Mouse (Mus musculus): ENCODE results near the gene Timeless. TPM values are rescaled to one million over a fixed set of nuclear protein-coding genes. Genes with fewer than 3 reads are reported as not detected.
"Not testable (repeated sequence)": the region's sequence is repeated elsewhere in the genome, so short reads cannot be mapped to it uniquely, and the experiment has no call there.

The Timeless gene
- polyA plus RNA-seq (2015; fragmentation: Nextera tagmentation; extraction: Ambion mirVana): 19.7 and 22.4 TPM in 2 replicates

DNA sequence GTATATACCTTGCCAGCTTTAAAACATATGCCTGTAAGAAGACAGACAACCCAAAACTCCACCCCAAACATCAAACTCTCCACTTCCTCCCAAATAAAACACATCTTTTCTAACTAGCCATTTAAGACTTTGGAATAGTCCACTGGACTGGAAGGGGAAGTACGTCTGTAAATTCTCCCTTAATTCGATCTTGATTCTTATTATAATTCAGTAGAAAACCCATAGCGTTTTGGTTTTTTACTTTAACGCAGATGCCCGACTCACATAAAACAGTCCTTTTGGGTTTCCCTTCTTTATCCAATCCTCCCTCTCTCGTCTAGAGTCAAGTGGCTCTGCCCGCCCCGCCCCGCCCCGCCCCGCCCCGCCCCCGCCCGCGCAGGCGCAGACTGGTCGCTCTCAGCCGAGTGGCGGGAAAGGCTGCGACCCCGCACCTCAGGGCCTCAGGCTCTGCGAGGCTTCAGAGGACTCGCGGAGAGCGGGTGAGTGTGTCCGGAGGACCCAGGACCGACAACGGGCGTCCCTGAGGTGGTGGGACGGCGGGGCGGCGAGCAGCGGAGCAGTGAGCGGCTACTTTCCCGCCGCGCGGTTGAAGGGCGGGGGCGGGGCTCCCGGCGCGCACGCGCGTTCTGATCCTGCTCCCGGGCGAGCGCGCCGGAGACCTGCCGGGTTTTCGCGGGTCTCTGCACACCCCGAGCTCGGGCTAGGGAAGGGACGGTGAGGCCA is at the start of gene Timeless:
TSS of gene Timeless (plus strand) at position 369 of the 723 bp plus-strand sequence.
- Histone ChIP-seq H3K27ac (ENCODE audit: low read depth, low read length) (peak within 1 kb of the TSS; percentile 90), H3K9me3 (ENCODE audit: control insufficient read depth, low read length) (no peaks in the 10 kb centered on the region), H3K4me1 (ENCODE audit: control insufficient read depth, insufficient read depth, low read depth, low read length) (peaks cover 7% of the 10 kb centered on the region), H3K4me2 (ENCODE audit: low read length) (peak within 1 kb of the TSS; percentile 62), H3K9ac (ENCODE audit: low read depth, low read length) (peak within 1 kb of the TSS; percentile 76), H3K27me3 (replicated peaks; ENCODE audit: control insufficient read depth, insufficient read depth, low read length) (no peaks in the 10 kb centered on the region), H3K4me3 (ENCODE audit: low read length) (peak within 1 kb of the TSS; percentile 81), H3K36me3 (ENCODE audit: control insufficient read depth, insufficient read depth, low read length) (no peaks in the 10 kb centered on the region)
- WGBS: 0% methylated on average over 51 of the region's 58 CpGs
- ATAC-seq: peak; percentile 96

DNA sequence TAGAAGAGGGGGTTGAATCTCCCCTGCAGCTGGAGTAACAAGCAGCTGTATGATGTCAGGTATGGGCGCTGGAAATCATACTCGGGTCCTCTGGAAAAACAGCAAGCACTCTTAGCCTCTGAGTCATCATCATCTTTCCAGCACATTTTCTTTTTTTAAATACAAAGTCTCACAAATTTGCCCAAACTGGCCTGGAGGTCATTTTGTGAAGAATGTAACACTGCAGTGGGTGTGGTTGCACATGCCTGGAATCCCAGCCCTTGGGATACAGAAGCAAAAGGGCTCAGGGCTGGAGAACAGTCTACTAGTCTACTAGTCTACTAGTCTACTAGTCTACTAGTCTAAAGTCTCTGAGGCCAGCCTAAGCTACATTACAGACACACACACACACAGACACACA is 47.6 kb upstream of the Timeless start:
- Histone ChIP-seq H3K36me3 (ENCODE audit: control insufficient read depth, insufficient read depth, low read length) (no peaks in the 10 kb centered on the region), H3K4me2 (ENCODE audit: low read length) (no peak overlapping the region), H3K4me1 (ENCODE audit: control insufficient read depth, insufficient read depth, low read depth, low read length) (no peaks in the 10 kb centered on the region), H3K27ac (ENCODE audit: low read depth, low read length) (no peak overlapping the region), H3K9ac (ENCODE audit: low read depth, low read length) (no peak overlapping the region), H3K9me3 (ENCODE audit: control insufficient read depth, low read length) (no peaks in the 10 kb centered on the region), H3K27me3 (replicated peaks; ENCODE audit: control insufficient read depth, insufficient read depth, low read length) (no peaks in the 10 kb centered on the region), H3K4me3 (ENCODE audit: low read length) (no peak overlapping the region)
- WGBS: 93% methylated on average over 2 of the region's 2 CpGs
- no peak for ATAC-seq

DNA sequence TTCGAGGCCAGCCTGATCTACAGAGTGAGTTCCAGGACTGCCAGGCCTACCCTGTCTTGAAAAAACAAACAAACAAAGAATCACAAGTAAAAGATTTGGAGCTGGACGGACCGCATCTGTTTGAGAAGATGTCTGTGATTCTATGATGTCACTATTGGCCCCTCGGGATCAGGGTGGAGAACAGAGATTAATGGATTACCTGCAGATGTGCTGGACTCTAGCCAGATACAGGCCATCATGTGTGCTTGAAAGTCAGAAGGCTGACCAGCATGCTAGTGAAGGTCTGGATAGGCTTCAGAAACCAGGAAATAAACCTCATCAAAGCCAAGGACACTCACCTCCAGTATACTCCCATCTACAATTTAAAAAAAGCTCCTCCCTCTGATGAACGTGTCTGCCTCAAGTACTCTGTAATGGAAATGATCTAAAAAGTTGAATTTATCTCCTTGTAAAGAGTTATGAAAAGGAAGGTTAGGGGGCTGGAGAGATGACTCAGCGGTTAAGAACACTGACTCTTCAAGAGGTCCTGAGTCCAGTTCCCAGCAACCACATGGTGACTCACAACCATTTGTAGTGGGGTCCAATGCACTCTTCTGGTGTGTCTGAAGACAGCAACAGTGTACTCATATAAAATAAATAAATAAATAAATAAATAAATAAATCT is 46.5 kb upstream of the Timeless start:
- 78% methylated on average over 6 of the region's 6 CpGs for WGBS
- no peak overlapping the region for H3K4me2 ChIP-seq (ENCODE audit: low read length)
- H3K27ac ChIP-seq (ENCODE audit: low read depth, low read length): no peak overlapping the region
- H3K4me3 ChIP-seq (ENCODE audit: low read length): no peak overlapping the region
- no peaks in the 10 kb centered on the region for H3K4me1 ChIP-seq (ENCODE audit: control insufficient read depth, insufficient read depth, low read depth, low read length)
- ATAC-seq: no peak
- H3K36me3 ChIP-seq (ENCODE audit: control insufficient read depth, insufficient read depth, low read length): no peaks in the 10 kb centered on the region
- H3K9ac ChIP-seq (ENCODE audit: low read depth, low read length): no peak overlapping the region
- no peaks in the 10 kb centered on the region for H3K27me3 ChIP-seq (replicated peaks; ENCODE audit: control insufficient read depth, insufficient read depth, low read length)
- H3K9me3 ChIP-seq (ENCODE audit: control insufficient read depth, low read length): no peaks in the 10 kb centered on the region

DNA sequence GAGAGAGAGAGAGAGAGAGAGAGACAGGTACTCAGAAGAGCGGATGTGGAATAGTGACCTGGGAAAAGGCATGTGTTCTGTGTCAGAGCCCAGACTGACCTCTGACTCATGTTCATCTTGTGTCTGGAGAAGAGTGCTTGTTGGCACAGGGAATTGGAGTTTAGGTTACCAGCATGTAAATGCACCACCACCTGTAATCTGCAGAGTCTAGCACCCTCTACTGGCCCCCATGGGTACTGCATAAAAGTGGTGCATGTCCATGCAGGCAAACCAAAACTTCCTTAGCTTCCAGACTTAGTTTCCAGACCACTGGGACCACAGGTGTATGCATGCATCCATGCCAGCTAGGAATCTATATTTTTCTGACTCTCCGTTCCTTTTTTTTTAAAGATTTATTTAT is 45.9 kb upstream of the Timeless start:
- H3K9me3 ChIP-seq (ENCODE audit: control insufficient read depth, low read length): no peaks in the 10 kb centered on the region
- H3K27me3 ChIP-seq (replicated peaks; ENCODE audit: control insufficient read depth, insufficient read depth, low read length): no peaks in the 10 kb centered on the region
- no peaks in the 10 kb centered on the region for H3K4me1 ChIP-seq (ENCODE audit: control insufficient read depth, insufficient read depth, low read depth, low read length)
- no peak for ATAC-seq
- no peaks in the 10 kb centered on the region for H3K36me3 ChIP-seq (ENCODE audit: control insufficient read depth, insufficient read depth, low read length)
- H3K27ac ChIP-seq (ENCODE audit: low read depth, low read length): no peak overlapping the region
- no peak overlapping the region for H3K4me3 ChIP-seq (ENCODE audit: low read length)
- no peak overlapping the region for H3K4me2 ChIP-seq (ENCODE audit: low read length)
- 66% methylated on average over 2 of the region's 2 CpGs for WGBS
- no peak overlapping the region for H3K9ac ChIP-seq (ENCODE audit: low read depth, low read length)

DNA sequence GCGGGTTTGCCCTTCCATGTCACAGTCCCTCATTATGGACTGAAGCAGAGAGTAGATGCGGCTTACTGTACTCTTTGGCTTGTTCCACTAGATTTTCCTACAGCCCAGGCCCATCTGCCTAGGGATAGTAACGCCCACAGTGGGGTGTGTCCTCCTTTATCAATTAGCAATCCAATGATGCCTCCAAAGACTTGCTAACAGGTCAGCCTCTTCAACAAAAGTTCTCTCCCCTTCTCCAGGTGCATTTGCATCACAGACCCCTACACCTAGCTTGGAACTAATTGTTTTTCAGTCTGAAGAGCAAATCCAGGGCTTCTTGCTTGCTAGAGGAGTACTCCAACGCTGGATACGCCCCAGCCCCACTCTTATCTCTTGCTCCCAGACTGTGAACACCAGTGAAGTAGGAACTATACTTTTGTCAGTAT is 44.7 kb upstream of the Timeless start:
- H3K9ac ChIP-seq (ENCODE audit: low read depth, low read length): no peak overlapping the region
- H3K9me3 ChIP-seq (ENCODE audit: control insufficient read depth, low read length): no peaks in the 10 kb centered on the region
- H3K27ac ChIP-seq (ENCODE audit: low read depth, low read length): no peak overlapping the region
- H3K27me3 ChIP-seq (replicated peaks; ENCODE audit: control insufficient read depth, insufficient read depth, low read length): no peaks in the 10 kb centered on the region
- H3K4me2 ChIP-seq (ENCODE audit: low read length): no peak overlapping the region
- ATAC-seq: no peak
- WGBS: 69% methylated on average over 5 of the region's 5 CpGs
- H3K36me3 ChIP-seq (ENCODE audit: control insufficient read depth, insufficient read depth, low read length): no peaks in the 10 kb centered on the region
- no peak overlapping the region for H3K4me3 ChIP-seq (ENCODE audit: low read length)
- no peaks in the 10 kb centered on the region for H3K4me1 ChIP-seq (ENCODE audit: control insufficient read depth, insufficient read depth, low read depth, low read length)

DNA sequence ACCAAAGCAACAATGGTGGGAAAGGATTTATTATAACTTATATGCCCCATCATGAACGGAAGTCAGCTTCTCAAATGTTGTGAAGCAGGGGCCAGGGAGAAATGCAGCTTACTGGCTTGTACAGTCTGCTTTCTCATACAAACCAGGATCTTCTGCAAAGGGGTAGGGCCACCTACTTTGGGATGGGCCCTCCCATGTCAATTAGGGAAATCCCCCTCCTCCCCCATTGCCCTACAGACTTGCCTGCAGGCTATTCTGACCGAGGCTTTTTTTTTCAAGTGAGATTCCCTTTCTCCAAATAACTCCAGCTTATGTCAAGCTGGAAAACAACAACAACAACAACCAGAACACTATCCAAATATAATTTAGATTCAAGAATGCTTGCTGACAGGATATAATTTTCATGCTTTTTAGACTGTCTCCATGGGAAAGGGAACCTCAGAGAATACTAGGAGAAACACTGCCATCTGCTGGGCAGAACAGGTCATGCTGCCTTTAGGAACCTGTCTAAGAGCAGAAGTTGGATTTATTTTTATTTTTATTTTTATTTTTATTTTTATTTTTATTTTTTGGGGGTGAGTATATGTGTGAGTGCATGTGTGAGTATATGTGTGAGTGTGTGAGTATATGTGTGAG is 43.5 kb upstream of the Timeless start:
- no peaks in the 10 kb centered on the region for H3K4me1 ChIP-seq (ENCODE audit: control insufficient read depth, insufficient read depth, low read depth, low read length)
- no peak overlapping the region for H3K9ac ChIP-seq (ENCODE audit: low read depth, low read length)
- no peaks in the 10 kb centered on the region for H3K9me3 ChIP-seq (ENCODE audit: control insufficient read depth, low read length)
- ATAC-seq: no peak
- no peak overlapping the region for H3K4me2 ChIP-seq (ENCODE audit: low read length)
- no peak overlapping the region for H3K27ac ChIP-seq (ENCODE audit: low read depth, low read length)
- no peaks in the 10 kb centered on the region for H3K36me3 ChIP-seq (ENCODE audit: control insufficient read depth, insufficient read depth, low read length)
- H3K4me3 ChIP-seq (ENCODE audit: low read length): no peak overlapping the region
- H3K27me3 ChIP-seq (replicated peaks; ENCODE audit: control insufficient read depth, insufficient read depth, low read length): no peaks in the 10 kb centered on the region
- 40% methylated on average over 2 of the region's 2 CpGs for WGBS

DNA sequence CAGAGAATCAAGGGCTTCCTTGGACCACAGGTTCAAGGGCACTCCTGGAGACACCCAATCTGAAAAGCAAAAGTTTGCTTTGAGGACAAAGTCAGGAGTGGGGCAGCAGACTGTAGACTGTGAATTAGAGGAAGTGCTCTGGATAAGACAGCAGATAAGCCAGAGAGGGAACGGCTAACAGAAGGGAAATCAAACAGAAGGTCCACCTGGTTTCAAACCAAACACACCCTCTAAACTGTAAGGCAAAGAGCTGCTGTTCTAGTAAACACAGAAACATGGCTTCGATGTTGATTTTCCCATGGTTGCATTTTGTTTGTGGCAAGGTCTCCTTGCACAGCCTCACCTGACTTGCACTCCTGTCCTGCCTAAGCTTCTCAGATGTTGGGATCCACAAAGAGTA is 40.4 kb upstream of the Timeless start:
- peaks cover 12% of the 10 kb centered on the region for H3K4me1 ChIP-seq (ENCODE audit: control insufficient read depth, insufficient read depth, low read depth, low read length)
- H3K27ac ChIP-seq (ENCODE audit: low read depth, low read length): no peak overlapping the region
- no peak overlapping the region for H3K4me2 ChIP-seq (ENCODE audit: low read length)
- H3K4me3 ChIP-seq (ENCODE audit: low read length): no peak overlapping the region
- H3K27me3 ChIP-seq (replicated peaks; ENCODE audit: control insufficient read depth, insufficient read depth, low read length): no peaks in the 10 kb centered on the region; the same call in 1 of the 2 replicates
- H3K9me3 ChIP-seq (ENCODE audit: control insufficient read depth, low read length): no peaks in the 10 kb centered on the region
- no peak overlapping the region for H3K9ac ChIP-seq (ENCODE audit: low read depth, low read length)
- 88% methylated on average over 2 of the region's 2 CpGs for WGBS
- no peak for ATAC-seq
- no peaks in the 10 kb centered on the region for H3K36me3 ChIP-seq (ENCODE audit: control insufficient read depth, insufficient read depth, low read length)

DNA sequence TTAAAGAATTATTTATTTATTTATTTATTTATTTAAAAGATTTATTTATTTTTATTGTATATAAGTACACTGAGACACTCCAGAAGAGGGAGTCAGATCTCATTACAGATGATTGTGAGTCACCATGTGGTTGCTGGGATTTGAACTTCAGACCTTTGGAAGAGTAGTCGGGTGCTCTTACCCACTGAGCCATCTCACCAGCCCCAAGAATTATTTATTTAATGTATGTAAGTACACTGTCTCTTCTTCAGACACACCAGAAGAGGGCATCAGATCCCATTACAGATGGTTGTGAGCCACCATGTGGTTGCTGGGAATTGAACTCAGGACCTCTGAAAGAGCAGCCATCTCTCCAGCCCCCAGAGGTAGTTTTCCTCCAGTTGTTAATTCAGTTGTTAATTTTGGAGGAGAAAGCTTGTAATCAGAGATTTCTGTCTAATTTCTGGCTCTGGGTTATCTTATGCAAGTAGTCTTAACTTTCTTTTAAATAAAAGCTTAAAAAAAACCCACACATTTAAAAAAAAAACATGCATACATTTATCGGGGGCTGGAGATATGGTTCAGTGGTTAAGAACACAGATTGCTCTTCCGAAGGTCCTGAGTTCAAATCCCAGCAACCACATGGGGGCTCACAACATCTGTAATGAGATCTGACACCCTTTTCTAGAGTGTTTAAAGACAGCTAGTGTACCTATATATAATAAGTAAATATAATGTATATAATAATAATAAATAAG is 39.7 kb upstream of the Timeless start:
- H3K4me3 ChIP-seq (ENCODE audit: low read length); H3K36me3 ChIP-seq (ENCODE audit: control insufficient read depth, insufficient read depth, low read length); ATAC-seq; H3K4me2 ChIP-seq (ENCODE audit: low read length); H3K27ac ChIP-seq (ENCODE audit: low read depth, low read length); H3K9me3 ChIP-seq (ENCODE audit: control insufficient read depth, low read length); H3K9ac ChIP-seq (ENCODE audit: low read depth, low read length); H3K27me3 ChIP-seq (replicated peaks; ENCODE audit: control insufficient read depth, insufficient read depth, low read length): not testable (repeated sequence)
- H3K4me1 ChIP-seq (ENCODE audit: control insufficient read depth, insufficient read depth, low read depth, low read length): peaks cover 12% of the 10 kb centered on the region
- 96% methylated on average over 3 of the region's 3 CpGs for WGBS

DNA sequence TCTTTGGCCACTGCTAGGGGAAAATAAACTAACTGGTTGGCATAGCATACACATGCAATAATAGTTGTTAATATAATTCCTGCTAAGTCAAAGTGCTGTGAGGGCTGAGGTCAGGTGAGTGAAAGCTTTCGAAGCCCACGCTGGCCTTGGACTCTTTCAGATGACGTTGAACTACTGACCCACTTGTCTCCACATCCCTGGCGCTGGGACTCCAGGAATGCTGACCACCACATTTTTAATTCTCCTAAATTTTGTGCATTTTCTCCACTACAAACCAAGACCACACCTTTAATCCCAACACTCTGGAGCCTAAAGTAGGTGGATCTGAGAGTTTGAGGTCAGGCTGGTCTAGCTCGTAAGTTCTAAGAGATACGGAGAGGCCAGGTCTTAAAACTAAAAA is 38.8 kb upstream of the Timeless start:
- Histone ChIP-seq H3K36me3 (ENCODE audit: control insufficient read depth, insufficient read depth, low read length) (no peaks in the 10 kb centered on the region), H3K4me2 (ENCODE audit: low read length) (no peak overlapping the region), H3K4me1 (ENCODE audit: control insufficient read depth, insufficient read depth, low read depth, low read length) (peaks cover 12% of the 10 kb centered on the region), H3K9me3 (ENCODE audit: control insufficient read depth, low read length) (no peaks in the 10 kb centered on the region), H3K27ac (ENCODE audit: low read depth, low read length) (no peak overlapping the region), H3K27me3 (replicated peaks; ENCODE audit: control insufficient read depth, insufficient read depth, low read length) (peaks cover 5% of the 10 kb centered on the region; the same call in 1 of the 2 replicates), H3K4me3 (ENCODE audit: low read length) (no peak overlapping the region), H3K9ac (ENCODE audit: low read depth, low read length) (no peak overlapping the region)
- ATAC-seq: no peak
- WGBS: 95% methylated on average over 6 of the region's 6 CpGs

Measured in hindbrain, embryonic 16.5 days (tissue).